Mouse (Mus musculus) olfactory bulb, adult 2 months (tissue): Measurements from ENCODE around the gene Olfr453.

Experiments used
- CTCF ChIP-seq: fragments of 200-500 bp; IDR thresholded peaks from 2 replicates; pipeline ENCODE4 v1.5.1; 2012; ENCODE audit warnings: low read depth, mild to moderate bottlenecking, low read length, moderate library complexity; ENCODE audit not compliant: insufficient read depth
- POLR2A ChIP-seq: fragments of 200-500 bp; IDR thresholded peaks from 2 replicates; pipeline ENCODE4 v1.6.1; 2012; ENCODE audit warnings: mild to moderate bottlenecking, low read depth, low read length, moderate library complexity; ENCODE audit not compliant: insufficient read depth

DNA sequence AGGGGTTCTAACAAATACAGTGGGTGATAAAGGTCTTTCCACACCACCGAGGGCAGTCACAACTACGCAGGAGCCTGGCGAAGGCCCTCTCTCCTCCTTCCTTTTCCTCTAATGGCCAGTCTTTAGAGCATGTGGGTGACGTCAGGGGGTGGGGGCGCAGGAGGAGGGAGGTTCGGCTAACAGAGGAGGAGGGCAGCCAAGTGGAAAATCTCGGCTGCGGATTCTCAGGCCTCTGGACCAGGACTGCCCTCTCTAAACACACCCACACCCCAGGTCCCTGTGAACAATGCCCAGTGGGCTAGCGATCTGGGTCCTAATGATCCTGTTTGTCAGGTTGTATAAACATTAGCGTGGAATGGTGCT is 47.0 kb upstream of the Olfr453 start:
- TF ChIP-seq CTCF (no peak), POLR2A (no peak)
